Mouse (Mus musculus) neutrophil, adult 59 days (primary cell): ENCODE results near the gene Taf10. TPM values are rescaled to one million over a fixed set of nuclear protein-coding genes. Genes with fewer than 3 reads are reported as not detected.

ENCODE experiments used
- total RNA-seq, 2 experiments: library from RNA; stranded (reverse); gene quantifications; 1 replicate in 1 of 2; 2 replicates in 1 of 2; pipeline ENCODE4 v1.2.4; 2023

Taf10 gene
- 100 to 1,000 TPM; 109 to 136 TPM for total RNA-seq

GRCm38 (mm10) chr7:105743926-105744590, at the start of gene Taf10:
Taf10 (minus strand) TSS chr7:105744361.

GRCm38 (mm10) chr7:105787285-105788140, 43.4 kb upstream of the Taf10 start, which contains the start of gene Dchs1:
Dchs1 (minus strand) TSS chr7:105787654.

GRCm38 (mm10) chr7:105751491-105752433, 7.6 kb upstream of the Taf10 start, which contains the start of gene Tpp1:
Tpp1 (minus strand) TSS chr7:105752235.

DNA sequence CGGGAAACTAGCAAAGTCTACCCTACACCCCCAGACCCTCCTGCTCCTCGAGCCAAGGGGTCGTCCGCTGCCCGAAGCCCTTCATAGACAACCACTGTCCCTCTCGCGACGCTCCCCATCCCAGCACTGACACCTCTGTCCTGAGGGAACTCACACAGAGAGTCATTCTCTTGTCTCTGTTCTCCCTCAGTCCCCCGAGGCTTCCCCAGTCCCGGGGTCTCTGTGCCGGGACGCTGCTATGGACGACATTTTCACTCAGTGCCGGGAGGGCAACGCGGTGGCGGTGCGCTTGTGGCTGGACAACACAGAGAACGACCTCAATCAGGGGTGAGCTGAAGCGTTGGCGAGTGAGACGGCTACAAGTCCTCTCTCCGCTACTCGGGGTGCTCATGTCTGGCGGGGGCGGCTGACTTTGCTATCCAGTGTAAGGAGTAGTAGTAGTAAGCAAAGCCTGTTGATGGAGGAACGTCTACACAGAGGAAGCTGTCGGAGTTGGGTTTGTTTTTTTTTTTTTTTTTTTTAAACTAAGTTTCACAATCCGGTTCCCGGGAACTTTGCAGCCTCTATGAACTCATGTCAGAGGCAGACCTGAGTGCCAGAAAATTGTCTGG, 7.1 kb downstream of the Taf10 start, which contains the start of gene Rrp8:
Gene Rrp8, minus strand, starts transcription at position 475 of the 611 bp plus-strand sequence.

DNA sequence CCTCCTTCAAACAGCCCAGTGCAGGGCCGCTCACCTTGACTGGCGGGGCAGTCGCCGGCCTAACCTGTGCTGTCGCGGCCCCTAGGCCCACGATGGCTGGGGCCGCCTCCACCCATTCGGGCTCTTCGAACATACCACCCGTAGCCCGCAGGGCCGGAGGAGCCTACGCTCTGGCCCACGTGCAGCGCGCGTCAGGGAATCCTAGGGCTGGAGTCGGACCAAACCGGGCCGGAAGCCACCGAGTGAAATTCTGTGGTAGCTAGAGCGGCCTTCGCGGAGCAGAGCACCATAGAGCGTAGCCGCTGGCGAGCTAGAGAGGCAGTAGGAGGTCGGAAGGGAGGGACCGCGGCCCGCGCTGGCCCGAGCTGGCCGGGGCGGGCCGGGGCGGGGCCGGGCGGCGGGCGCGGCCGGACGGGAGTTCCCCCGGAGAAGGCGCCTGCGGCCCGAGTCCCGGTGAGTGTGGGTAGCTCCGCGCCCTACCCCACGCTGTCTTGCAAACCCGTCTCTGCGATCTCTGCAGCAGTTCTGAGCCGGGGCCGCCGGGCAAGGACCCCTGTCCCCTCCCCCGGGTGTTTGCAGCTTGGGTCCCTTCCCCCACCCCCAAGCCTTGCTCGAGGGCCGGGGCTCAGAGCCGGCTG, 7.8 kb downstream of the Taf10 start, which contains the start of gene Ilk:
Gene Ilk, plus strand, starts transcription at position 329 of the 638 bp plus-strand sequence.

Other genes starting within 250 kb of the Taf10 start
- gene Smpd1, start 190.0 kb downstream of the Taf10 start, total RNA-seq: 10 to 100 TPM; 21.0 to 21.1 TPM
- 1 to 10 TPM in 1 of 2 experiments, under 1 TPM in 1; 0.56 to 1.4 TPM for gene Apbb1, start 162.7 kb downstream of the Taf10 start, total RNA-seq
- not detected for gene Hpx, start 144.2 kb downstream of the Taf10 start, total RNA-seq
- 10 to 100 TPM; 14.7 to 22.5 TPM for gene Trim3, start 110.8 kb downstream of the Taf10 start, total RNA-seq
- gene Timm10b, start 104.3 kb downstream of the Taf10 start, total RNA-seq: 100 to 1,000 TPM; 104 to 108 TPM
- gene Arfip2, start 103.9 kb downstream of the Taf10 start, total RNA-seq: 10 to 100 TPM; 14.1 to 14.5 TPM
- gene Gm45799, start 103.8 kb downstream of the Taf10 start, total RNA-seq: 10 to 100 TPM in 1 of 2 experiments, 1 to 10 TPM in 1; 8.5 to 10.2 TPM
- 1 to 10 TPM; 2.8 to 3.8 TPM for gene Dnhd1, start 93.5 kb downstream of the Taf10 start, total RNA-seq
- 100 to 1,000 TPM; 151 to 174 TPM for gene Ilk, start 7.8 kb downstream of the Taf10 start, total RNA-seq
- 10 to 100 TPM in 1 of 2 experiments, 1 to 10 TPM in 1; 9.4 to 10.4 TPM for gene Rrp8, start 7.0 kb downstream of the Taf10 start, total RNA-seq
- gene Tpp1, start 7.9 kb upstream of the Taf10 start, total RNA-seq: 10 to 100 TPM; 39.5 to 46.3 TPM
- under 1 TPM; 0.09 to 0.27 TPM for gene Dchs1, start 43.3 kb upstream of the Taf10 start, total RNA-seq
- gene Mrpl17, start 66.7 kb upstream of the Taf10 start, total RNA-seq: 10 to 100 TPM; 37.4 to 38.6 TPM
- gene Gm4070, start 209.6 kb upstream of the Taf10 start, total RNA-seq: 10 to 100 TPM; 24.1 to 32.8 TPM